Mouse (Mus musculus) midbrain, embryonic 11.5 days (tissue): ENCODE data around the gene Layn. TPM values are rescaled to one million over a fixed set of nuclear protein-coding genes. Genes with fewer than 3 reads are reported as not detected.
A peak's percentile ranks its signal among the peaks of the same experiment; 100 is the strongest.

Source experiments
- ATAC-seq: fragments of 200-750 bp; cut with Nextera tagmentation; 2 replicates; pipeline ENCODE4 v1.8.0; 2017; ENCODE audit warnings: moderate TSS enrichment, moderate library complexity; ENCODE audit not compliant: low FRiP score
- DNase-seq: peaks from one replicate; pipeline ENCODE4 v3.0.0; 2015; ENCODE audit warnings: low spot score; ENCODE audit errors: missing footprints
- H3K27ac ChIP-seq: fragments of 300-500 bp; sonication (generic); 2 replicates; pipeline ENCODE4 v1.5.1; 2014; ENCODE audit warnings: low read depth, low read length
- H3K27me3 ChIP-seq: fragments of 300-500 bp; sonication (generic); 2 replicates; pipeline ENCODE4 v1.6.1; 2014; ENCODE audit warnings: mild to moderate bottlenecking, low read length, moderate library complexity, mixed read lengths; ENCODE audit not compliant: control insufficient read depth, insufficient read depth
- H3K36me3 ChIP-seq: fragments of 300-500 bp; sonication (generic); 2 replicates; pipeline ENCODE4 v1.6.1; 2014; ENCODE audit warnings: mild to moderate bottlenecking, low read length, moderate library complexity, mixed read lengths; ENCODE audit not compliant: control insufficient read depth, insufficient read depth
- H3K4me1 ChIP-seq: fragments of 300-500 bp; sonication (generic); 2 replicates; pipeline ENCODE4 v1.6.1; 2014; ENCODE audit warnings: low read length; ENCODE audit not compliant: control insufficient read depth, insufficient read depth
- H3K4me2 ChIP-seq: fragments of 300-500 bp; sonication (generic); 2 replicates; pipeline ENCODE4 v1.6.1; 2014; ENCODE audit warnings: mild to moderate bottlenecking, moderate library complexity
- H3K4me3 ChIP-seq: fragments of 300-500 bp; sonication (generic); 2 replicates; pipeline ENCODE4 v1.5.1; 2014; ENCODE audit warnings: low read depth, low read length
- H3K9ac ChIP-seq: fragments of 300-500 bp; sonication (generic); 2 replicates; pipeline ENCODE4 v1.6.1; 2014; ENCODE audit warnings: low read length
- H3K9me3 ChIP-seq: fragments of 300-500 bp; sonication (generic); 2 replicates; pipeline ENCODE4 v1.6.1; 2016; ENCODE audit warnings: low read length; ENCODE audit not compliant: control insufficient read depth
- WGBS: fragments of 180-500 bp; shearing (Covaris S2); extraction: QIAGEN DNeasy Blood & Tissue Kit; methylation state at CpG from one replicate; pipeline ENCODE4 v1.1.7; 2014; 5-methylcytosine and 5-hydroxymethylcytosine counted together
- polyA plus RNA-seq: library from polyadenylated mRNA; unstranded; fragments of >200 nt; fragmentation: Nextera tagmentation; extraction: Ambion mirVana; gene quantifications from 2 replicates; pipeline ENCODE4 v1.2.1, GENCODE M21; 2014

Gene Layn
- polyA plus RNA-seq, 1 experiment from 2014 or later = 1.6 TPM

GRCm38 (mm10) chr9:51081614-51082013 lies 4.7 kb upstream of the Layn start:
- Histone ChIP-seq H3K4me2 (no peak overlapping the region), H3K4me3 (no peak overlapping the region), H3K27ac (no peak overlapping the region), H3K36me3 (no peaks in the 10 kb centered on the region), H3K9ac (no peak overlapping the region), H3K9me3 (no peaks in the 10 kb centered on the region), H3K27me3 (no peaks in the 10 kb centered on the region), H3K4me1 (peaks cover 5% of the 10 kb centered on the region; the same call in 1 of the 2 replicates)
- WGBS = 80% methylated on average over 5 of the region's 5 CpGs
- DNase-seq = no peak
- no peak for ATAC-seq

GRCm38 (mm10) chr9:51076300-51076978 lies 455 bp downstream of the Layn start:
- WGBS = 2% methylated on average over 17 of the region's 17 CpGs

GRCm38 (mm10) chr9:51075780-51076179 lies 1.1 kb downstream of the Layn start:
- 0 out of 2 replicates have a peak, but pooled peaks have one; percentile 24 for ATAC-seq
- H3K36me3 ChIP-seq = no peaks in the 10 kb centered on the region
- H3K27me3 ChIP-seq = no peaks in the 10 kb centered on the region
- 26% methylated on average over 3 of the region's 3 CpGs for WGBS
- no peaks in the 10 kb centered on the region for H3K9me3 ChIP-seq
- peak overlapping the region; percentile 27; the same call in 1 of the 2 replicates for H3K4me3 ChIP-seq
- H3K27ac ChIP-seq = no peak overlapping the region
- peak; percentile 85 for DNase-seq
- H3K9ac ChIP-seq = no peak overlapping the region; the same call in 1 of the 2 replicates
- H3K4me2 ChIP-seq = peak overlapping the region; percentile 77
- H3K4me1 ChIP-seq = peaks cover 12% of the 10 kb centered on the region

More at GRCm38 (mm10) chr9:51076300-51076978, 455 bp downstream of the Layn start:
- peak overlapping the region; percentile 27 for H3K4me3 ChIP-seq
- no peaks in the 10 kb centered on the region for H3K36me3 ChIP-seq
- H3K4me1 ChIP-seq = peaks cover 12% of the 10 kb centered on the region
- DNase-seq (peak; percentile 96), ATAC-seq (peak; percentile 40)
- no peak overlapping the region for H3K27ac ChIP-seq
- H3K9ac ChIP-seq = peak overlapping the region; percentile 54
- peak overlapping the region; percentile 77 for H3K4me2 ChIP-seq
- no peaks in the 10 kb centered on the region for H3K27me3 ChIP-seq
- H3K9me3 ChIP-seq = no peaks in the 10 kb centered on the region

- H3K36me3 ChIP-seq = no peaks in the 10 kb centered on the region
- no peak overlapping the region for H3K4me2 ChIP-seq
- H3K27ac ChIP-seq = no peak overlapping the region
- peaks cover 3% of the 10 kb centered on the region for H3K4me1 ChIP-seq
- DNase-seq (no peak), ATAC-seq (no peak)
- H3K9me3 ChIP-seq = no peaks in the 10 kb centered on the region
- H3K9ac ChIP-seq = no peak overlapping the region
- 83% methylated on average over 4 of the region's 4 CpGs for WGBS
- H3K27me3 ChIP-seq = no peaks in the 10 kb centered on the region
- no peak overlapping the region for H3K4me3 ChIP-seq
These were observed 6.1 kb downstream of the Layn start for GRCm38 (mm10) chr9:51070801-51071200.

GRCm38 (mm10) chr9:51068202-51068601 lies 8.7 kb downstream of the Layn start:
- 86% methylated on average over 3 of the region's 3 CpGs for WGBS
- no peaks in the 10 kb centered on the region for H3K9me3 ChIP-seq
- no peak for ATAC-seq
- DNase-seq = no peak
- no peak overlapping the region for H3K4me2 ChIP-seq
- H3K4me3 ChIP-seq = no peak overlapping the region
- H3K27ac ChIP-seq = no peak overlapping the region
- no peaks in the 10 kb centered on the region for H3K27me3 ChIP-seq
- no peaks in the 10 kb centered on the region for H3K4me1 ChIP-seq
- H3K36me3 ChIP-seq = no peaks in the 10 kb centered on the region
- H3K9ac ChIP-seq = no peak overlapping the region

- H3K9me3 ChIP-seq = no peaks in the 10 kb centered on the region
- H3K27ac ChIP-seq = no peak within 1 kb of the TSS
- 90% methylated on average over 2 of the region's 2 CpGs for WGBS
- no peaks in the 10 kb centered on the region for H3K36me3 ChIP-seq
- no peaks in the 10 kb centered on the region for H3K4me1 ChIP-seq
- no peak within 1 kb of the TSS for H3K9ac ChIP-seq
- no peak within 1 kb of the TSS for H3K4me2 ChIP-seq
- ATAC-seq (no peak), DNase-seq (no peak)
- no peak within 1 kb of the TSS for H3K4me3 ChIP-seq
- H3K27me3 ChIP-seq = no peaks in the 10 kb centered on the region
These were observed 16.3 kb downstream of the Layn start, which contains the start of gene Btg4 for GRCm38 (mm10) chr9:51060601-51061000. Btg4 (plus strand) TSS chr9:51060901.

GRCm38 (mm10) chr9:51058951-51059521 lies 17.9 kb downstream of the Layn start:
- DNase-seq (no peak), ATAC-seq (no peak)
- no peaks in the 10 kb centered on the region for H3K4me1 ChIP-seq
- 88% methylated on average over 4 of the region's 4 CpGs for WGBS
- no peak overlapping the region for H3K9ac ChIP-seq
- H3K9me3 ChIP-seq = no peaks in the 10 kb centered on the region
- no peak overlapping the region for H3K4me2 ChIP-seq
- no peak overlapping the region for H3K27ac ChIP-seq
- H3K27me3 ChIP-seq = no peaks in the 10 kb centered on the region
- H3K36me3 ChIP-seq = no peaks in the 10 kb centered on the region
- H3K4me3 ChIP-seq = no peak overlapping the region

GRCm38 (mm10) chr9:51056360-51057324 lies 20.3 kb downstream of the Layn start:
- H3K9me3 ChIP-seq = no peaks in the 10 kb centered on the region
- H3K9ac ChIP-seq = no peak overlapping the region
- H3K27me3 ChIP-seq = no peaks in the 10 kb centered on the region
- WGBS = 76% methylated on average over 3 of the region's 3 CpGs
- H3K4me1 ChIP-seq = no peaks in the 10 kb centered on the region
- DNase-seq (no peak), ATAC-seq (no peak)
- H3K4me2 ChIP-seq = no peak overlapping the region
- H3K27ac ChIP-seq = no peak overlapping the region
- no peaks in the 10 kb centered on the region for H3K36me3 ChIP-seq
- no peak overlapping the region for H3K4me3 ChIP-seq
